Mouse (Mus musculus) small intestine, adult 2 months (tissue): ENCODE measurements around the gene Krtap10-4.

ENCODE experiments used
- CTCF ChIP-seq: fragments of 200-500 bp; IDR thresholded peaks from 2 replicates; pipeline ENCODE4 v1.5.1; 2012; ENCODE audit warnings: low read depth, mild to moderate bottlenecking, control low read depth, inconsistent platforms, low read length, moderate library complexity, mixed read lengths; ENCODE audit not compliant: insufficient replicate concordance, insufficient read length; ENCODE audit errors: extremely low read depth
- POLR2A ChIP-seq: fragments of 200-500 bp; IDR thresholded peaks from 2 replicates; pipeline ENCODE4 v1.6.1; 2012; ENCODE audit warnings: low read depth, mild to moderate bottlenecking, control low read depth, inconsistent platforms, low read length, moderate library complexity

DNA sequence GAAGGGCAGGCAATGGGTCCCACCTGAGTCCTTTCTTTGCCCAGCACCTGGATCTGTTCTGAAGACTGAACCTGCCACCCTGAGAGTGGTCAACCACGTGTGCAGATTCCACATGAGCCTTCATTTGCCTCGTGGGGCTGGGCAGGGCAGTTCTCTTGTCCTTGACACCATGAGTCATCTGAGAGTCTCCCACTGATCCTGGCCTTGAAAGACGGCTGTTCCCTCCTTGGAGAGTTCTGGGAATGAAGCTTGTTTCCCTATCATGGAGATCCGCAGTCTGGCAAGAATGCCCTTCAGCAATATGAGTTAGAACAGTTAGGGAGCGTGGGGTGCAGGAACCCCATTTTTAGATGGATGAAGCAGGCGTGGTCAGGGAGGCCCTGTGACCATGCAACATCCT, 12.1 kb upstream of the Krtap10-4 start:
- TF ChIP-seq CTCF (no peak), POLR2A (no peak)
